Mouse (Mus musculus) left cerebral cortex, adult 18-20 months (tissue): Measurements from ENCODE around the gene Ybx2. TPM values are rescaled to one million over a fixed set of nuclear protein-coding genes. Genes with fewer than 3 reads are reported as not detected.

Experiments
- DNase-seq, 2 experiments: peaks; one replicate each; pipeline ENCODE4 v3.0.0; 2021 to 2022; ENCODE audit warnings: low spot score in 2 of 2, mixed read lengths in 1 of 2
- long read RNA-seq, 2 experiments: library from polyadenylated mRNA; stranded (forward); transcript quantifications; one replicate each; pipeline ENCODE4 v2.0.0; 2021
- total RNA-seq, 2 experiments: library from RNA; stranded (reverse); gene quantifications; 2 replicates each; pipeline ENCODE4 v1.2.3; 2021

The Ybx2 gene
- 1 to 10 TPM; 4.6 to 6.5 TPM for total RNA-seq
- long read RNA-seq, experiment 1, partial matches to known transcripts, result 3 of 7 reads
- long read RNA-seq, experiment 1, other reads (novel, unspliced or antisense), result 2 of 7 reads
- long read RNA-seq, experiment 2, partial matches to known transcripts, result 2 of 2 reads
- long read RNA-seq, experiment 2, other reads (novel, unspliced or antisense), result 0 of 2 reads

- peak; percentile 84 to 88 for DNase-seq
These were observed at the start of gene Ybx2 for GRCm38 (mm10) chr11:69935137-69935879. TSS of gene Ybx2 (plus strand) at chr11:69935796.

DNA sequence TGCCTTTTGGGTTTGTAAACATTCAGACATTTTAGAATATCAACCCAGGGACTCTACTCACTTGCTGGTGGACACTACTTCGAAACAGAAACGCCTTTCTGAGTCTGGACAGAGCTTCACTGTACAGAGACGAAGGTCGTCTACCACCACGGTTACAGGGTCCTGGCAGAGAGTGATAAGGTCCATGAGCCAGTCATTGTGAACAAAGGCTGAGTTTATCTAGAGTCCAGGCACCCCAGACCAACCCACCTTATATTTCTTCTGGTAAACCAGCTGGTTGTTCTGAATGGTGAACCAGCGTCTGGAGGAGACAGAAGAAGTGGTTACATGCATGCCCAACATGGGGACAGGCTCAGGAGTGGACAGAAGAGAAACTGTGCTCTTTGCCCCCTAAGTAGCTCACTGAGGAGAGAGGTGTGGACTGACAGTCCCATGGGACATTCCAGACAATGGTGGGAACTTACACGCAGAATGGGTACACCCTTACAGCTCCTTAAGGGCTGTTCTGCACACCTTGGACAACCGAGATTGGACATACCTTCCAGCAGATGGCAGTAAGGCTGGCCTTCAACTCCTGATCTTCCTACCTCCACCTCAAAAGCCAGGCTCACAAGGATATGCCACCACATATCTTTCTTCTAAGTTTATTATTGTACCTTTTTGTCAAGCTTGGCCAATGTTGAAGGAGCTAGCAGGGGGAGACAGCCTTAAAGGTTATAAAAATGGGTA lies 48.5 kb upstream of the Ybx2 start:
- no peak for DNase-seq

- DNase-seq, result peak in 1 of 2 experiments; percentile 32
These were observed 44.1 kb upstream of the Ybx2 start for GRCm38 (mm10) chr11:69891482-69891881.

DNA sequence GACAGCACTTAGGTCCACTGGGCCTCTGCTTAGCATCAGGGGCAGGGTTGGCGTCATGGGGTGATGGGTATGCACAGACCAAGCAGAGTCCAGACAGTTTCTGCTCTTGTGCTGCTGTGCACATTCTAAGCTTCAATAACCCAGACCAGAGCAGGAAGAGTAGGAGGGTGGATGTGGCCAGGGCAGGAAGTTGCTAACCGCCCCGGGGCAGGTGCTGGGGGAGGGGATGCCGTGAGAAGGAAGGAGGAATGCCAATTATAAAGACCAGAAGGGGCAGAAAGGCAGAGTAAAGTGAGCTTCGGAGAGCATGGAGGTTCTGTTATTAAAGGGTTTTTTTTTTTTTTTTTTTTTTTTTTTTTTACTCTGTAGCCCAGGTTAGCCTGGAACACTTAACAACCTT lies 40.9 kb upstream of the Ybx2 start:
- DNase-seq, result no peak

- DNase-seq, result no peak
These were observed 40.3 kb upstream of the Ybx2 start, which contains the start of gene Acap1 for GRCm38 (mm10) chr11:69895291-69895690. TSS of gene Acap1 (minus strand) at chr11:69895539.

DNA sequence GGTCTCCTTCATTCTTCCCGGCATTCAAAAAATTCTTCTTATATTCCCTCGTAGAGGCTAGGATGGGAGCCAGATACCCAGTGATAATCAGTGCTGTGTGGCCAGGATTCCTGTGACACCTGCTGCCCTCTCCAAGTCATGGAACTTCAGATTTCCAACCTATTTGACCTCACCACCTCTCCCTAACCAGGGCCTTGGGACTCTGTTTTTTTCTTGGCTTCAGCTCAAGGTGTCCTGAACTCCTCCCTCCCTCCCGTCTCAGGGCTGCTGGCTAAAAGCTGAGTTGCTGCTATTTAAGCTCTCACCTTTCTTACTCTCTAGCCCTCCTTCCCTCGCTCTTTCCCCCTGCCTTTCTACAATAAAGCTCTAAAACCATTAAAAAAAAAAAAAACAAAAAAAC lies 35.7 kb upstream of the Ybx2 start:
- DNase-seq, result no peak

DNA sequence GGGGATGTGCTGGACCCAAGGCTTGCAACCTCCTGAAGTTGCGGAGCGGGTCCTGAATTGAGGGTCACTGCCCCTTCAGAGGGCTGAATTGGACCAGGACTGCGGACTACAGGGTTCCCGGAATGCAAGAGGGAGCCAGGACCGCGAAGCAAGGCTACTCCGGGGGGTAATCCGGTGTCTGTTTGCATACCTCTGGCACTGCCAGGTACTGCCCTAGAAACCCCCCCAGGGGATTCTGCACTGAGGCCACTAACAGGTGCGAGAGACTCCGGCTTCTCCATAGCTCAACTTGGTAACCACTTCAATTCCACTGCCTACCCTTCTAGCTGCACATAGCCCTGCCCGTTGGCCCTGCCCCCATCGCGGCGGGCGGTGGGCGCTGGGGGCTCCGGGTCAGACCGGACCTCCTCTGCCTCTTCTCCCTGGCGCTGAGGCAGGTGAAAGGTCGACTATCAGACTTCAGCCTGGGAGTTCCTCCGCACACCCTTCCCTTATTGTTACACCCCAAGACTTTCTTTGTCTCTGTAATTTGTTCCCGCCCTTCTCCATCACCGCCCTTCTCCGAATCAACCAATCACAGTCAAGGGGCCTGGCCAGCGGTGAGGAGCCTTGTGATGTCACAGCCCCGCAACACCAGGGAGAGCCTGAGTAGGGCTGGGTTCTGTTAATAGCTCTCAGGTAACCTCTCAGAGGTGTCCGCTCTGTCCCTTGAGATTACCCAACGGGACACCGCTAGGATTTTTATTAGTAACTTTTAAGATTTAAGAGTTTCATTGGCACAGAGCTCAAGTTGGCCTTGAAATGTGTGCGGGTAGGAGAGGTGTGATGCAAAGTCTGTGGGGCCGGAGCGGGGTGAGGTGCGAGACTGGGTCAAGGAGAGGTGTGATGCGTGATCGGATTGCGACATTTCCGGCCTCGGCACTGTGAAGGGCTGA lies 34.9 kb upstream of the Ybx2 start, which contains the start of the genes 2810408A11Rik and Neurl4:
Gene 2810408A11Rik, minus strand, starts transcription at position 517 of the 935 bp plus-strand sequence.
Gene Neurl4, plus strand, starts transcription at position 602 of the 935 bp plus-strand sequence.
- DNase-seq, result peak; percentile 82 to 89

- peak; percentile 93 to 97 for DNase-seq
These were observed 34.2 kb upstream of the Ybx2 start for GRCm38 (mm10) chr11:69901406-69901846.

DNA sequence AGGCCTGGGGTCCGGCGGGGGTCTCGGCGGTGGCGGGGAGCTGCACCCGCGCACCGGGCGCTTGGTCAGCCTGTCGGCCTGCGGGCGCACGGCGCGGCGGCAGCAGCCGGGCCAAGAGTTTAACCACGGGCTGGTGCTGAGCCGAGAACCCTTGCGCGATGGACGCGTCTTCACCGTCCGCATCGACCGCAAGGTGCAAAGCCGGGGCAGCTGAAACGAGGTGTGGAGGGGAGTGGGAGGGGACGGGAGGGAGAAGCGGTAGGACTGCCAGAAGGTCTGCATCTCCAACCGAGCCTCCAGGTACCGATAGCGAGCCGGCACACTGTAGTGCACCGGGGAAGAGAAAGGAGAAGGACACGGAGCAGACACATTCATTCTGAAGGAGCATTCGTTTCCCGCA lies 33.6 kb upstream of the Ybx2 start:
- DNase-seq, result peak in 1 of 2 experiments; percentile 23

- DNase-seq, result no peak
These were observed 32.6 kb upstream of the Ybx2 start for GRCm38 (mm10) chr11:69902972-69903371.

DNA sequence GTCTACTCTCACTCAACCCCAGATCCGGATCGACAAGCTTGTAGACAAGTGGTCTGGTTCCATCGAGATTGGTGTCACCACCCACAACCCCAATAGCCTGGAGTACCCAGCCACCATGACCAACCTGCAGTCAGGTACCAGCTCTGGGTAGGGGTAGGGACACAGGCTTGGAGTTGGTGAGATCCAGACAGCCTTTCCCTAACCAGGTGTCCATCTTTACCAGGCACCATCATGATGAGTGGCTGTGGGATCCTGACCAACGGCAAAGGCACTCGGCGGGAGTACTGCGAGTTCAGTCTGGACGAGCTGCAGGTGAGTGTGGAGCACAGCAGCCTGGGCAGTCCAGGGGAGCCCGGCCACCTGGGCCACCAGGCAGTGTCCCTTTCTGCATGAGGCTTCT lies 31.3 kb upstream of the Ybx2 start:
- no peak for DNase-seq

- DNase-seq, result no peak
These were observed 27.0 kb upstream of the Ybx2 start for GRCm38 (mm10) chr11:69908645-69909044.

- DNase-seq, result no peak
These were observed 26.4 kb upstream of the Ybx2 start for GRCm38 (mm10) chr11:69909174-69909573.

- no peak for DNase-seq
These were observed 25.4 kb upstream of the Ybx2 start for GRCm38 (mm10) chr11:69910177-69910576.

DNA sequence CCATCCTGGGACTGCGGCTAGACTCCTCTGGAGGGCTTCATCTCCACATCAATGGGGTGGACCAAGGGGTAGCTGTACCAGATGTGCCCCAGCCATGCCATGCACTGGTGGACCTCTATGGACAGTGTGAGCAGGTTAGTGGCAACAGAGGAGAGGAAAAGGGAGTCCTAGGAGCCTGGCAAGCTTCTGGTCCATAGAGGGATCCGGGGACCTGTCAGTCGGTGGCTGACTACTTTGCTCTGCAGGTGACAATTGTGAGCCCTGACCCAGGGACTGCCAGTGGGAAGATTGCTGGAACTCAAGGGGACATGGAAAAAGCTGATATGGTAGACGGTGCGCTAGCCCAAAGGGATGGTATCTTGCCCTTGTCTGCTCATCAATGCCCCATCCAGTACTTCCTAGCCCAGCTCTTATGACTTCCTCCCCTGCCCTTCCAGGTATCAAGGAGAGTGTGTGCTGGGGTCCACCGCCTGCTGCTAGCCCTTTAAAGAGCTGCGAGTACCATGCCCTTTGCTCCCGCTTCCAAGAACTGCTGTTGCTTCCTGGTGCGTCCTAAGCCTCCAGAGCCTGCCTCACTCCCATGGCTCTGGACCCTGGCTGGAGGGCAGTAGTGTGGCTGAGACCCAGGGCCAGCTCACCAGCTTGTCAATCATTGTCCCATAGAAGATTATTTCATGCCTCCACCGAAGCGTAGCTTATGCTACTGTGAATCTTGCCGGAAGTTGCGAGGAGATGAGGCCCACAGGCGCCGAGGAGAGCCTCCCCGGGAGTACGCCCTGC lies 24.6 kb upstream of the Ybx2 start:
- no peak for DNase-seq

DNA sequence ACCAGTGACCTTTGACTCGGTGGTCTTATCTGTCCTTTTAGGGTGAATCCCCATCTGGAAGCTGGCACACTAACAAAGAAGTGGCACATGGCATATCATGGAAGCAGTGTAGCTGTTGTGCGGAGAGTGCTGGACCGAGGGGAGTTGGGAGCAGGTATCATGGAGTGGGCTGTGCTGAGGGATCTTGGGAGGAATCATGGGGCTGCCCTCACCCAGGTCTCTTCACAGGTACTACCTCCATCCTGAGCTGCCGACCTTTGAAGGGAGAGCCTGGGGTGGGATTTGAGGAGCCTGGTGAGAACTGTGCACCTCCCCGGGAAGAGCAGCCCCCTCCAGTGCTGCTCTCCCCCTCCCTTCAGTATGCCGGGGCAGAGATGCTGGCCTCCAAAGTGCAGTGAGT lies 23.9 kb upstream of the Ybx2 start:
- DNase-seq, result no peak

DNA sequence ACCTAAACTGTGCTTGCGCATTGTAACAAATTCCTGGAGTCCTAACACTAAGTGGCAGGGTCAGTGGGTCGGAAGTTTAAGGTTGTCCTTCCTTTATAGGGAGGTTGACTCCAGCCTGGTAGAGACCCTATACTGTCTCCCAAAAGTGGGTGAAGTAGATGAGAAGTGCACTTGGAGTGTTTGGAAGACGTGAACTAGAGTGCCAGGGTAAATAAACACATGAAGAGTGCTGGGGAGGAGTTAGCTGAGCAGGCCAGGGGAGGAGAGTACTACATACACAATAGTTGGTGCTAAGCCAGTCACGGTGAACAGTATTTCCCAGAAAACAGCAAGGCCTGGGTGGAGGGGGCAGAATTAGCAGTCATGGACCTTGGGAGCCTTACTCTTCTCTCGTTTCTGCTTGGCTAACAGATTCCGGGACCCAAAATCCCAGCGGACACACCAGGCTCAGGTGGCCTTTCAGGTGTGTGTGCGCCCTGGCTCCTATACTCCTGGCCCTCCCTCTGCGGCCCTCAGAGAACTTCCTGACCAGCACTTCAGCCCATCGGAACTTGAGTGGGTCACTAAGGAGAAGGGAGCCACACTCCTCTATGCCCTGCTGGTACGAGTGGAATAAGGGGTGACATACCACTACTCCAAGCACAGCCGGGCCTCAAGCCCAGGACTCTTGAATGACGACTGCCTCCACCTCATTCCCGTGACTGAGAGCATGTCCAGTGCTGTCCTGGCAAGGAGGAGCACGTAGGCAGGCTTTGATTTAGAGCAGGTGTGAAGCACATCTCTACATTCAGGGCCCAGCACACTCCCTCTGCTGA lies 22.7 kb upstream of the Ybx2 start:
- no peak for DNase-seq

DNA sequence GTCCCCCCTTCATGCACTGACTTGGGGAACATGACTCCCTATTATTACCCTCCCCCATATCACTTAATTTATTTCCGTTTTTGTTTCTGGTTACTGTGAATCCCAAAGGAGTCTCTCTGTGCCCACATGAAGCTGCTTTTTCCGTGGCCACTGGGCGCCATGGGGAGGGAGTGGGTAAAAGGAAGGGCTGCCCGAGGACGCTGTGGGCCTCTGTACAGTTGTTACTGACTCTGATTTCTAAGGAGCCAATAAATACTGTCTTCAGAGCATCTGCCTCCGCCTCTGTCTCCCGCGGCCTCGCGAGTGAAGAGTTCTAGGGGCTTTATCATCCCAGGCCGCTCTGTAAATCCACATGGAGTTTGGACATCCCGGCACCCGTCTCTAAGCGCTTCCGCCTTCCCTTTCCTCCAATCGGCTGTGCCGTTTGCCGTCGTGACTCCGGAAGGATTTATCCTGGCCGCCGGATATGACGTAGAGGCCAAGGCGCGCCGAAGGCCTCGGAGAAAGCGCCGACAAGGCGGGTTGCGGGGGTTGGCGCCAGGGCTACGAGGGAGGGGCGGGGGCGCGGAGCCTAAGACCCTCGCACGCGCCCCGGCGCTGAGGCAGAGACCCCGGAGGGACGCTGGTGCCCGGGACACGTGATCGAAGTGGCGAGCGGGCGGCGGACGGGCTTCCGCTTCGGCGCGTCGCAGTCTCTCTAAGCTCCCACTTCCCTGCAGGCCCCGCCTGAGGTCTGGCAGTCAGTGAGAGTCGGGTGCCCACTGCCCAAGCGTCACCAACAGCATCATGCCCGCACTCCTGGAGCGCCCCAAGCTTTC lies 21.8 kb upstream of the Ybx2 start, which contains the start of gene Gps2:
Gene Gps2, plus strand, starts transcription at position 335 of the 818 bp plus-strand sequence.
- DNase-seq, result peak; percentile 93 to 95
